Mouse (Mus musculus): ENCODE measurements around the gene 1700016H13Rik. TPM values are rescaled to one million over a fixed set of nuclear protein-coding genes. Genes with fewer than 3 reads are reported as not detected.

1700016H13Rik gene
- total RNA-seq, 1 experiment = 0.18 TPM

DNA sequence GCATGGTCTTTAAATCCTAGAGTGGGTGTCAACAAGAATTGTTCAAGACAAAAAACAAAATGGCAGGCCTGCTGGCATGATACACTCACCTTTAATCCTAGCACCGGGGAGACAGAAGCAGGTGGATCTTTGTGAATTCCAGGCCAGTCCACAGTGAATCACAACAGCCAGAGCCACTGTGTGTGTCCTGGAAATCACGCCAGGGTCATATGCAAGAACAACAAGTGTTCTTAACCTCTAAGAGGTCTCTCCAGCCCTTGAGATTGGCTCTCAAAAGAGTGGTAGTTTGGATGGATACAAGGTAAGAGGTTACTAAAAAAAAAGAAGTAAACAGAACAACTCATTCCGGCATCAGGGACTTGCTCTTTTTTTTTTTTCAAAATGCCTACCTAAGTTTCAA, 8.5 kb downstream of the 1700016H13Rik start:
- TF ChIP-seq HCFC1 (IDR thresholded peaks at IDR 0.05; ENCODE audit: borderline replicate concordance, insufficient read depth, low read length) (no peak), CHD2 (IDR thresholded peaks at IDR 0.05; ENCODE audit: low read depth, low read length) (no peak), ZNF384 (IDR thresholded peaks at IDR 0.05; ENCODE audit: low read depth, low read length) (no peak), MAFK (IDR thresholded peaks at IDR 0.05; ENCODE audit: insufficient read depth, low read depth, low read length) (no peak), ZC3H11A (IDR thresholded peaks at IDR 0.05; ENCODE audit: borderline replicate concordance, low read depth, low read length) (no peak)
- DNase-seq (ENCODE audit: low read depth, low spot score) = no peak
- H3K4me1 ChIP-seq (ENCODE audit: control insufficient read depth in 2 of 2, insufficient read depth in 2 of 2, low read length in 2 of 2, poor library complexity in 1 of 2) = peaks cover 0 to 2% of the 10 kb centered on the region in 2 experiments; a peak in 1 of 4 replicates
- H3K9me3 ChIP-seq (ENCODE audit: control insufficient read depth, insufficient read depth, low read depth, low read length) = no peaks in the 10 kb centered on the region
- H3K27ac ChIP-seq (ENCODE audit: insufficient read depth, low read depth, low read length, poor library complexity, severe bottlenecking) = no peak overlapping the region
- in situ Hi-C loops (cut with MboI; ENCODE audit: low sequenced_read_pairs in 2 of 2, unreplicated experiment in 2 of 2) = no loop called here
- H3K4me3 ChIP-seq (ENCODE audit: insufficient read depth in 1 of 2, low read depth in 1 of 2, low read length in 2 of 2, poor library complexity in 1 of 2, severe bottlenecking in 1 of 2) = no peak overlapping the region
- no peak overlapping the region for H3K9ac ChIP-seq (ENCODE audit: insufficient read depth, low read depth, low read length, poor library complexity, severe bottlenecking)
- H3K36me3 ChIP-seq (ENCODE audit: control insufficient read depth, insufficient read depth, low read length, poor library complexity, severe bottlenecking) = no peaks in the 10 kb centered on the region

DNA sequence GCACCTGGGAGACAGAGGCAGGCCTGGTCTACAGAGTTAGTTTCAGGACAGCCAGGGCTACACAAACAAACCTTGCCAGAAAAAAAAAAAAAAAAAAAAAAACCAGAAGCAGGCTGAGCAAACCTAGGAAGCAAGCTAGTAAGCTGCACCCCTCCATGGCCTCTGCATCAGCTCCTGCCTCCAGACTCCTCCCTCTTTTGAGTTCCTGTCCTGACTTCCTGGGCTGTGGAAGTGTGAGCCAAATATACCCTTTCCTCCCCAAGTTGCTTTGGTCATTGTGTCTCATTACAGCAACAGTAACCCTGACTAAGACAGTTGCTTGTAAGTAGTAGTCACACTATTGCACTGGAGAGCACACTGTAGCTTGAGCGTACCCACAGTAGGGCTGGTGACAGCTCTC, 11.6 kb downstream of the 1700016H13Rik start:
- no peak overlapping the region for H3K27ac ChIP-seq (ENCODE audit: insufficient read depth, low read depth, low read length, poor library complexity, severe bottlenecking)

DNA sequence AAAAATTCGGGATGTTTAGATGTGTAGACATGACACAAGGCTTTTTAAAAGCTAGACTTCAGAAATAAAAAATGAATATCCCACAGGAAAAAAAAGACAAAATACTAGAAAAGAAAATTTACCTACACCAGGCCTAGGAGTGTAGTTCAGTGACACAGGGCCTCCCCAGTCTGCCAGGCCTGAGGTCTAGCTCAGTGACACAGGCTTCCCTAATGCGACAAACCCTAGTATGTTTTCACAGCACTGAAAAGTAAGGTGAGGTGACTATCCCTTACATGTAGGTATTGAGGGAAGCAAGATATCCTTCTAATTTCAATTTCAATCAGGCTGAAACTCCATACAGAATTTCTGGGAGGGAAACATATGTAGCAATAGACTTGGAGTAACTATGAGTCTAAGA, 18.6 kb downstream of the 1700016H13Rik start:
- H3K4me1 ChIP-seq (ENCODE audit: control insufficient read depth in 2 of 2, insufficient read depth in 2 of 2, low read length in 2 of 2, poor library complexity in 1 of 2) = peaks cover 0 to 3% of the 10 kb centered on the region in 2 experiments; a peak in 1 of 4 replicates
- no peaks in the 10 kb centered on the region for H3K9me3 ChIP-seq (ENCODE audit: control insufficient read depth, insufficient read depth, low read depth, low read length)
- in situ Hi-C loops (cut with MboI; ENCODE audit: low sequenced_read_pairs in 2 of 2, unreplicated experiment in 2 of 2) = no loop called here
- H3K36me3 ChIP-seq (ENCODE audit: control insufficient read depth, insufficient read depth, low read length, poor library complexity, severe bottlenecking) = no peaks in the 10 kb centered on the region
- no peak overlapping the region for H3K4me3 ChIP-seq (ENCODE audit: insufficient read depth in 1 of 2, low read depth in 1 of 2, low read length in 2 of 2, poor library complexity in 1 of 2, severe bottlenecking in 1 of 2)
- TF ChIP-seq MAFK (IDR thresholded peaks at IDR 0.05; ENCODE audit: insufficient read depth, low read depth, low read length) = no peak
- TF ChIP-seq CHD2 (IDR thresholded peaks at IDR 0.05; ENCODE audit: low read depth, low read length) = no peak
- TF ChIP-seq HCFC1 (IDR thresholded peaks at IDR 0.05; ENCODE audit: borderline replicate concordance, insufficient read depth, low read length) = no peak
- TF ChIP-seq ZC3H11A (IDR thresholded peaks at IDR 0.05; ENCODE audit: borderline replicate concordance, low read depth, low read length) = no peak
- no peak for TF ChIP-seq ZNF384 (IDR thresholded peaks at IDR 0.05; ENCODE audit: low read depth, low read length)
- no peak overlapping the region for H3K27ac ChIP-seq (ENCODE audit: insufficient read depth, low read depth, low read length, poor library complexity, severe bottlenecking)
- no peak overlapping the region for H3K9ac ChIP-seq (ENCODE audit: insufficient read depth, low read depth, low read length, poor library complexity, severe bottlenecking)
- no peak for DNase-seq (ENCODE audit: low read depth, low spot score)

More for the DNA sequence above, 11.6 kb downstream of the 1700016H13Rik start:
- no peaks in the 10 kb centered on the region for H3K36me3 ChIP-seq (ENCODE audit: control insufficient read depth, insufficient read depth, low read length, poor library complexity, severe bottlenecking)
- H3K9ac ChIP-seq (ENCODE audit: insufficient read depth, low read depth, low read length, poor library complexity, severe bottlenecking) = no peak overlapping the region
- no peak overlapping the region for H3K4me3 ChIP-seq (ENCODE audit: insufficient read depth in 1 of 2, low read depth in 1 of 2, low read length in 2 of 2, poor library complexity in 1 of 2, severe bottlenecking in 1 of 2)
- TF ChIP-seq CHD2 (IDR thresholded peaks at IDR 0.05; ENCODE audit: low read depth, low read length) (no peak), MAFK (IDR thresholded peaks at IDR 0.05; ENCODE audit: insufficient read depth, low read depth, low read length) (no peak), ZC3H11A (IDR thresholded peaks at IDR 0.05; ENCODE audit: borderline replicate concordance, low read depth, low read length) (no peak), ZNF384 (IDR thresholded peaks at IDR 0.05; ENCODE audit: low read depth, low read length) (no peak), HCFC1 (IDR thresholded peaks at IDR 0.05; ENCODE audit: borderline replicate concordance, insufficient read depth, low read length) (no peak)
- peaks cover 0 to 5% of the 10 kb centered on the region in 2 experiments; a peak in 1 of 4 replicates for H3K4me1 ChIP-seq (ENCODE audit: control insufficient read depth in 2 of 2, insufficient read depth in 2 of 2, low read length in 2 of 2, poor library complexity in 1 of 2)
- DNase-seq (ENCODE audit: low read depth, low spot score) = no peak
- H3K9me3 ChIP-seq (ENCODE audit: control insufficient read depth, insufficient read depth, low read depth, low read length) = no peaks in the 10 kb centered on the region
- in situ Hi-C loops (cut with MboI; ENCODE audit: low sequenced_read_pairs in 2 of 2, unreplicated experiment in 2 of 2) = no loop called here

GRCm38 (mm10) chr5:103629854-103630580, 25.8 kb downstream of the 1700016H13Rik start:
- Histone ChIP-seq H3K4me1 (ENCODE audit: control insufficient read depth in 2 of 2, insufficient read depth in 2 of 2, low read length in 2 of 2, poor library complexity in 1 of 2) (no peaks in the 10 kb centered on the region), H3K4me3 (ENCODE audit: insufficient read depth in 1 of 2, low read depth in 1 of 2, low read length in 2 of 2, poor library complexity in 1 of 2, severe bottlenecking in 1 of 2) (no peak overlapping the region), H3K9ac (ENCODE audit: insufficient read depth, low read depth, low read length, poor library complexity, severe bottlenecking) (no peak overlapping the region), H3K27ac (ENCODE audit: insufficient read depth, low read depth, low read length, poor library complexity, severe bottlenecking) (no peak overlapping the region), H3K36me3 (ENCODE audit: control insufficient read depth, insufficient read depth, low read length, poor library complexity, severe bottlenecking) (no peaks in the 10 kb centered on the region), H3K9me3 (ENCODE audit: control insufficient read depth, insufficient read depth, low read depth, low read length) (no peaks in the 10 kb centered on the region)
- in situ Hi-C loops (cut with MboI; ENCODE audit: low sequenced_read_pairs in 2 of 2, unreplicated experiment in 2 of 2) = no loop called here
- TF ChIP-seq CHD2 (IDR thresholded peaks at IDR 0.05; ENCODE audit: low read depth, low read length) = no peak
- no peak for TF ChIP-seq ZC3H11A (IDR thresholded peaks at IDR 0.05; ENCODE audit: borderline replicate concordance, low read depth, low read length)
- no peak for TF ChIP-seq MAFK (IDR thresholded peaks at IDR 0.05; ENCODE audit: insufficient read depth, low read depth, low read length)
- TF ChIP-seq ZNF384 (IDR thresholded peaks at IDR 0.05; ENCODE audit: low read depth, low read length) = no peak
- TF ChIP-seq HCFC1 (IDR thresholded peaks at IDR 0.05; ENCODE audit: borderline replicate concordance, insufficient read depth, low read length) = no peak
- no peak for DNase-seq (ENCODE audit: low read depth, low spot score)
